Mouse (Mus musculus) small intestine, adult 2 months (tissue): ENCODE measurements around the gene Wdr90. TPM values are rescaled to one million over a fixed set of nuclear protein-coding genes. Genes with fewer than 3 reads are reported as not detected.

Experiments used
- H3K27ac ChIP-seq: fragments of 200-500 bp; 2 replicates; pipeline ENCODE4 v1.5.1; 2012; ENCODE audit warnings: low read depth, low read length, control low read depth, inconsistent platforms; ENCODE audit not compliant: insufficient read depth
- H3K27me3 ChIP-seq: fragments of 200-500 bp; 2 replicates; pipeline ENCODE4 v1.6.1; 2012; ENCODE audit warnings: mild to moderate bottlenecking, moderate library complexity, low read length, inconsistent platforms; ENCODE audit not compliant: control insufficient read depth, insufficient read depth
- H3K36me3 ChIP-seq: fragments of 200-500 bp; 2 replicates; pipeline ENCODE4 v1.6.1; 2012; ENCODE audit warnings: mild to moderate bottlenecking, low read length, control low read depth, inconsistent platforms; ENCODE audit not compliant: control insufficient read depth, insufficient read depth
- H3K4me1 ChIP-seq: fragments of 200-500 bp; 2 replicates; pipeline ENCODE4 v1.6.1; 2012; ENCODE audit warnings: low read length, inconsistent platforms, mixed read lengths; ENCODE audit not compliant: control insufficient read depth, insufficient read depth, insufficient read length
- H3K4me3 ChIP-seq: fragments of 200-500 bp; 2 replicates; pipeline ENCODE4 v1.5.1; 2012; ENCODE audit warnings: low read depth, mild to moderate bottlenecking, control low read depth, inconsistent platforms, low read length, moderate library complexity
- CTCF ChIP-seq: fragments of 200-500 bp; IDR thresholded peaks from 2 replicates; pipeline ENCODE4 v1.5.1; 2012; ENCODE audit warnings: low read depth, mild to moderate bottlenecking, control low read depth, inconsistent platforms, low read length, moderate library complexity, mixed read lengths; ENCODE audit not compliant: insufficient replicate concordance, insufficient read length; ENCODE audit errors: extremely low read depth
- POLR2A ChIP-seq: fragments of 200-500 bp; IDR thresholded peaks from 2 replicates; pipeline ENCODE4 v1.6.1; 2012; ENCODE audit warnings: low read depth, mild to moderate bottlenecking, control low read depth, inconsistent platforms, low read length, moderate library complexity
- WGBS: fragments of 180-500 bp; shearing (Covaris S2); methylation state at CpG from one replicate; pipeline ENCODE4 v1.1.7; 2018; 5-methylcytosine and 5-hydroxymethylcytosine counted together
- polyA plus RNA-seq: library from polyadenylated mRNA; depleted of rRNA; stranded (reverse); fragments of >200 nt; gene quantifications from 2 replicates; pipeline ENCODE4 v1.2.3, GENCODE M21; 2012

Wdr90 gene
- polyA plus RNA-seq, 1 experiment: 13.3 TPM

DNA sequence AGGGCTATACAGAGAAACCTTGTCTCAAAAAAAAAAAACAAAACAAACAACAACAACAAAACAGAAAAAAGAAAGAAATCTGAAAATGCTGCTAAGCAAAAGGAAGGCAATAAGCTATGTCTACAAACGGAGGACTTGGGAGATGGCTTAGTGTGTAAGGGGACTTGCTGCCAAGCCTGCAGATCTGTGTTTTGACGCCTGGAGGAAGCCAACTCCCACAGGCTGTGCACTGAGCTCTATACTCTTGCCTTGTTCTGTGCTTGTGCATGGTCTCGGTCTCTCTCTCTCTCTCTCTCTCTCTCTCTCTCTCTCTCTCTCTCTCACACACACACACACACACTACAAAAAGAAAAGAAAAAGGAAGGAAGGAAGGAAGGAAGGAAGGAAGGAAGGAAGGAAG is 27.5 kb upstream of the Wdr90 start:
- TF ChIP-seq POLR2A (no peak), CTCF (no peak)
- Histone ChIP-seq H3K27me3 (no peaks in the 10 kb centered on the region), H3K4me1 (no peaks in the 10 kb centered on the region), H3K4me3 (no peak overlapping the region), H3K27ac (no peak overlapping the region), H3K36me3 (peaks cover 16% of the 10 kb centered on the region)
- 86% methylated on average over 3 of the region's 3 CpGs for WGBS

DNA sequence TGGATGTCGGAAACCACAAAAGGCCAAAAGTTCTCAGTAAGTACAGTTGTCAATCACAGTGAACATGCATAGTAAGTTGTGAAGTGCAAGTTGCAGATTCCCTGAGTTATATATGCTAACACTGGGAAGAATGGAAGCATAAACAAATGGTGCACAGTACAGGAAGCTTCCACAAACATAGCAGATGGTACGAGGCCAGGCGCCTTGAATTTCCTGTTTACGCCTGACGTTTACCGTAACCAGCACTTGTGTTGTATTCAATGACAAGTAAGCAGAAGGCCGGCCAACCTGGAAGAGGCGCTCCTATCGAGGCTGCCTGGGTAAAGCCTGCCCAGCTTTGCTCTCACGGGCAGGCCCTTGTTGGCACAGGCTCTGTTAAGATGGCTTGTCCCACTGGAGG is 26.2 kb upstream of the Wdr90 start:
- Histone ChIP-seq H3K4me1 (no peaks in the 10 kb centered on the region), H3K36me3 (peaks cover 29% of the 10 kb centered on the region), H3K4me3 (no peak overlapping the region), H3K27me3 (no peaks in the 10 kb centered on the region), H3K27ac (no peak overlapping the region)
- TF ChIP-seq POLR2A: no peak
- TF ChIP-seq CTCF: no peak
- 78% methylated on average over 10 of the region's 10 CpGs for WGBS

DNA sequence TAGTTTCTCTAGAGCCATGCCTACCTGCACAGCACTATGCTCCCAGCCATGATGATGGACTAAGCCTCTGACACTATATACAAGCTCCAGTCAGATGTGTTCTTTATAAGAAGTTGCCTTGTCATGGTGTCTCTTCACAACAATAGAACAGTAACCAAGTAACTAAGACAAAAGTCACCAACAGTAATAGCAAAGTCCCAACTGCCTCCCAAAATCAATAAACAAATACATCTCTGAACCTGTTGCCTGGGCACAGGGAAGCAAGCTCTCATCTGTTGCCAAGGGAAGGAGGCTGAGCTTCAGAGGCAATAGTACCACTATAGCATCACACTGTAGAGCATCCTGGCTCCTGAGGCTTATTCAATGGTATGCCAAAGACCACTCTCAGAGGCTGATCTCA is 25.5 kb upstream of the Wdr90 start:
- no peak for TF ChIP-seq POLR2A
- no peak for TF ChIP-seq CTCF
- Histone ChIP-seq H3K27me3 (no peaks in the 10 kb centered on the region), H3K36me3 (peaks cover 30% of the 10 kb centered on the region), H3K4me1 (no peaks in the 10 kb centered on the region), H3K4me3 (no peak overlapping the region), H3K27ac (no peak overlapping the region)

DNA sequence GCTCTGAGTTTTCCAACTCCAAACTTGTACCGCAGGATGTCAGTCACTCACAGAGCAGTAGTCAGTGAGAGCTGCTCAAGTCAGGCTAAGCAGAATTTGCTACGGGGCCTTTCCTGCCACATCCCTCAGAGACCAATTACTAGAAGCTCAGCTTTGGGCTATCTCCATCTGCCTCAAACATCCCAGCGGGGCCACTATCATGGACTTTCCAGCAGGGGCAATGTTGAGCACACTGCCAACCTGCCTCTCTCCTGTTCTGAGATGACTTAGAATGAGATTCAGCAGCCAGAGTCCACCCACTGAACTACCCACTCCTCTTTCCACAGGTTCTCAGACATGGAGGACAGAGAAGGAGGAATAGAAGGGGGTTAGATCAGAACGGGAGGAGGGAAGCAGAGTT is 24.3 kb upstream of the Wdr90 start:
- no peak overlapping the region for H3K27ac ChIP-seq
- H3K4me3 ChIP-seq: no peak overlapping the region
- no peaks in the 10 kb centered on the region for H3K4me1 ChIP-seq
- H3K36me3 ChIP-seq: peaks cover 30% of the 10 kb centered on the region
- no peaks in the 10 kb centered on the region for H3K27me3 ChIP-seq
- WGBS: 72% methylated on average over 4 of the region's 4 CpGs
- TF ChIP-seq CTCF (no peak), POLR2A (no peak)

DNA sequence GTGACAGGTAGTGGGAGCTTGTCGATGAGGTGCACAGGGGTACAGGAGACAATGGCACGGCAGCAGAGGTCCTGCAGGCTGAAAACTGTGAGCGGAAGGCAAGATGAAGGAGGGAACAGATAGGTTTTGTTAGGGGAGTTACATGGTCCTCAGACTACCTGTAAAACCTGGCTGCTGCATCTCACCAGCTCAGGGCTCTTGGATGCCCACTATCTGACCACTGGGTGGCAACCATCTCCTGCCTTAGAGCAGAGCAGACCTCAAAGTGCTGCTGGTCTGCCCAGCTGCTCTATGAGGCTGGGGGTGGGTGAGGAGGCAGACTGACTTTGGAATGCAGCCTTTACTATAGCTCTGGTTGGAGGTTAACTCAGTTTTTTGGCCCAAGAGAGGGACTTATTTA is 22.5 kb upstream of the Wdr90 start:
- Histone ChIP-seq H3K4me3 (no peak overlapping the region), H3K27ac (no peak overlapping the region), H3K27me3 (no peaks in the 10 kb centered on the region), H3K36me3 (peaks cover 26% of the 10 kb centered on the region), H3K4me1 (peaks cover 2% of the 10 kb centered on the region)
- TF ChIP-seq POLR2A (no peak), CTCF (no peak)
- WGBS: 93% methylated on average over 3 of the region's 3 CpGs

DNA sequence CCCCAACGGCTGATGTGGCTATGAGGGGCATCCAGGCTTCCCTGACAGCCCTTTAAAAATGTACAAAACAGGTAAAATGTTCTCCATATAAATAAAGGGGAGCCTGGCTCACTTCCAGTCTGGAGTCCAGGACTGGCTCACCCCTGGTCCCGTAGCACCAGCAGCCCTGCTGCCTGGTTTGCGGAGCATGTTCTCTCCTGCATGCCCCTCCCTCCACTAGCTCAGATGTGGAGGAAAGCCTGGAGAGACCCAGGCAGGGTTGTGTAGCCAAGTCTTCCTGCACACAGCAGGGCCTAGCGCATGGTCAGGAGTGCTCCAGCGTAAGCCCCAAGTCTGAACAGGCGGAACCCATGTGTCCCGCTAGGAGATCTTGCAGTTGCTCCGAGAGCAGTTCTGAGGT is 22.0 kb upstream of the Wdr90 start:
- H3K4me3 ChIP-seq: no peak overlapping the region
- H3K27ac ChIP-seq: no peak overlapping the region
- H3K36me3 ChIP-seq: peaks cover 26% of the 10 kb centered on the region
- H3K27me3 ChIP-seq: no peaks in the 10 kb centered on the region
- TF ChIP-seq POLR2A: no peak
- TF ChIP-seq CTCF: no peak
- H3K4me1 ChIP-seq: peaks cover 3% of the 10 kb centered on the region
- WGBS: 89% methylated on average over 8 of the region's 8 CpGs

DNA sequence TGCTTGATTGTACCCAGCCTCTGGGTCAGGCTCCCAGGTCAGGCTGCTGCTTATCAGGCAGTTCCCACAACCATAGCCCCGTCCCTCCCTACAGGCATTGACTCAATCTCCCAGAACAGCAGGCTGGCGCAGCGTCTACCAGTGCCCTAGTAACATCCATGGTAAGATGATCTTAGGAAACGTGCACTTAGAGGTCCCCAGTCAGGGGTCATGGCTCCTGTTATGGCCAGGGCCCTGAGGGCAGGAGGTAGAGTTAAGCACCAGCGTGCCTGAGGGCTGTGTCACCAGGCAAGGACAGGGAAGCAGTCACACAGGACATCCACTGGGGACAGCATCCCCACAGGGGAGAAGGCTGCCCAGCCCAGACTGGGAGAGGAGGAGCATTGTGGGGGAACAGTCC is 21.0 kb upstream of the Wdr90 start:
- TF ChIP-seq POLR2A: no peak
- no peak for TF ChIP-seq CTCF
- H3K27me3 ChIP-seq: no peaks in the 10 kb centered on the region
- peaks cover 3% of the 10 kb centered on the region for H3K4me1 ChIP-seq
- no peak overlapping the region for H3K27ac ChIP-seq
- WGBS: 73% methylated on average over 5 of the region's 5 CpGs
- no peak overlapping the region for H3K4me3 ChIP-seq
- peaks cover 31% of the 10 kb centered on the region for H3K36me3 ChIP-seq

DNA sequence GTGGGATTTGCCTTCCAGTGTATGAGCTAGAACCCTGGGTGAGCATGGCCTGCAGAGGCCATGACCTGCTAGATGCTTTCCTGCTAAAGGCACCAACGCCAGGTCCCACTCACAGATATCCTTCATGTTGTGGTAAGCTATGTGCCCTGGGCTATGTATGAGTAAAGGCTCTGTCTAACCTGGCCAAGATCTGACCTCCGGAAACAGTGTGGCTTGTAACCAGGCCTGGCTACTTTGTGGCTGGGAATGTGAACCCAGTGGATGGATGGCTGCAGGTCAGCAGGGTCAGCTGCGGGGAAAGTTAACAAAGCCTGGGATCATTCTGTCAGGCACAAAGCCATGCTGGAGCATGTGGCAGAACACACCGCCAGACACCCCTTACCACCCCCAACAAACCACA is 20.4 kb upstream of the Wdr90 start:
- TF ChIP-seq CTCF (no peak), POLR2A (no peak)
- WGBS: 76% methylated on average over 4 of the region's 4 CpGs
- Histone ChIP-seq H3K27ac (no peak overlapping the region), H3K4me1 (peaks cover 3% of the 10 kb centered on the region), H3K4me3 (no peak overlapping the region), H3K27me3 (no peaks in the 10 kb centered on the region), H3K36me3 (peaks cover 31% of the 10 kb centered on the region)
